Mouse (Mus musculus) cerebellum, adult 11 months (tissue): ENCODE data around the gene Alg14.

Source experiments
- DNase-seq: peaks from one replicate; pipeline ENCODE4 v3.0.0; 2022

Alg14 gene

DNA sequence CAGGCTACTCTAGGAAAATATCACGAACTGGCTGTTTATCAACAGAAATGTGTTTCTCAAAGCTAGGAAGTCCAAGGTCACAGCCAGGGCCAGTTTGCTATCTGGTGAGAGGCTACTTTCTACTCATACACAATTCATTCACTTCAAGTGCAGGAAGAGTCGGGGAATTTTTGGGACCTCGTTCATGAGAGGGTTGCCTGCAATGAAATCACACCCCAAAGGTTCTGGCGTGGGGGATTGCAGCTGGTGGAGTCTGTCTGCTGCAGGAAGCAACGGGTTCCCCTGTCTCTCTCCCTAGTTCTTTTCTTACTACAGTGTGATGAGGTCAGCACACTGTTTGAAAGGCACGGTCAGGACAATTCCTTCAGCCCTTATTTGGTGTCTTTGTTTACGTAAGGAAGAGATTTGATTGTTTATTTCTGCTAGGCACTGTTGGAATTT, 48.8 kb downstream of the Alg14 start:
- DNase-seq: no peak

DNA sequence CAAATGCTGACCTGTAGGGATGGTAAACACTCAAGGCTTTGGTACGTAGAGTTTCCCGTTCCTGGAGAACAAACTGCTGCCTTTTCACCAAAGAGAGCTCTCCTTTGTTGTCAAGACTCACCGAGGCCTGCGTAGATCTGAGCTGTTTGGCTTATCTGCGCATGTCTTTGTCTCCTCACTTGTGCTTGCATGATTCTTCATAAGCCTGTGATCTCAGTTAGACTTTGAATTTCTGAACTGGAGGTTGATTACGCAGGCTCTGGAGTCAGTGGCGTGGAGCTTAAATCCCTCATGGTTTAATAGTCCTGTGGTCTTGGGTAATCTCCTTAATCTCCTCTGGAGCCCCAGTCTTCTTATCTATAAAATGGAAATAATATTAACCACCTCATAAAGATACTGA, 51.7 kb downstream of the Alg14 start:
- no peak for DNase-seq

DNA sequence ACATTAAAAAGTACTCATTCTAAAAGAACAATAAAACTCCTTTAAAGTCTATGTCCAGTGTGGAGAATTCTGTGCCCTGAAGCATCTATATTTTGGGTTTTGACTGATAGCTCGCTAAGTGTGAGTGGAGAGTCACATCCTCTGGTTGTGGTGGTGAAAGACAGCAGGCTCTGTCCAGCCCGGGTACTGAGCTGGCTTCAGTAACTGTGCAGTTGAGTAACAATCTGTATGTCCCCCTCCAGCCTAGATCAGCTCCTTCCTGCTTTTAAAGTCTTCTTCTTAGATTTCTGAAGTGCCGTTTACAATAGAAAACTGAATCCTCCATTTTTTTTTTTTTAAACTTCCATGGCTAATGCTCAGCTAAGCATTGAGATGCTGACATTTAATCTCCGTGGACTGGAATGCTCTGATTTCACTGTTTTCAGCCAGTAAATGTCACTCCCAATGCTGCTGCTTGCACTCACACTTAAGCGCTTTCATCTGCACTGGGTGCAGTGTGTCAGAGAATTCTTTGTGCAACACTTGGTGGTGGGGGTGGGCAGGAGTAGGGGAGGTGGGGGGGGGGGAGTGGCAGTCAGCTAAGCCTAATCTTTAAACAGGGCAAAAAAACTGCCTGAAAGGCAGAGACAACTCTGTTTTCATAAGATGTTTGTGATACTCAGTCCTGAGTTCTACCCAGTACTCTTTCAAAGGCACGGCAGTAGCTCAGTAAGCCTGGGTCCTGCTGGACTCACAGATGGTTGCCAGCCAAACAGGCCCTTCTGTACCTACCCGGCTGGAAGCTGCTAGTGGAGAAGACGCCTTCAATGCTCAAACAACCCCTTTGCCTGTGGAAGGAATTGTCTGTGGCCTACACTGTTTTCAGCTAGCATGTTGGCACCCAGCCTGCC, 52.7 kb downstream of the Alg14 start:
- DNase-seq: no peak

DNA sequence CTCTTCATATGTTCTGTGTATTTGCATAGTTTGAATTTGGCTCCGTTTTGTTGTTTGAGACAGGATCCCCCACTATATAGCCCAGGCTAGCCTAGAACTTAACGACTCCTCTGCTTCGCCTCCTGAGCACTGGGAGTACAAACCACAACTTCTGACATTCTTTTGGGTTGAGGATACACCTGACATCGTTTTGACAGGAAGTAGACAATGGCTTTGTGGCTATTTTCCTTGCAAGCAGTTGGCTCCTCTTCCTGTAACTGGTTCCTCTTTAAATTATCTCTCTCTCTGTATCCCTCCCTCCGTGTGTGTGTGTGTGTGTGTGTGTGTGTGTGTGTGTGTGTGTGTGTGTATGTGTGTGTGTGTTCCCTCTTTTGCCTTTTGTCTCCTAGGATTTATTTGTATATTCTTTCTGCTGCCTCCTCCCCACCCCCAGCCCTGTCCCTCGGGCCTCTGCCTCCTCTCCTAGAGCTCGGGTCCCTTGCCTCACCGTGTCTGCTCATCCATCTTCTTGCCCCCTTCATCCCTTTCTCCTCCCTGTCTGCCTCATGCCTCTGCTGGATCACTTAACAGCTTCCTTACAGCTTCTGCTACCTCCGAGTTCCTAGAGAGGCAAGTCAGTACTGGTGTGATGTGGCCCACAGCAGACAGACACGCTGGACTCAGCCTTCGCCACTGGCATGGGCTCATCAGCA, 53.5 kb downstream of the Alg14 start:
- no peak for DNase-seq

DNA sequence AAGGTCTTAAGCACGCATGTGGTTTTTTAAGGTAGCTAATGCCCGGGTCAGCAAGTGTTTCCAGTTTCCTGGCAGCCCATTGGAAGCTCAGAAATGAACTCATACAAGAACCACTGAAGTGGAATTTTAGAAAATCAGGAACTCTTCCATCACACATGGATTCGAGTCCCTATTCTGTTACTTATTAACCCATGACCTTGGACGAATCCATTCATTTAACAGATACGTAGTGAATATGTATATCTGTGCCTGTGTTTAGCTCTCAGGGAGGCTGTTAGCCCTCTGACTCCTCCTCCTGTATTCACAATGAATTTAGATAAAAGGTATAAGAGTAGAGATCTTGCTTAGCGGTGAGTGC, 54.0 kb downstream of the Alg14 start:
- DNase-seq: no peak

DNA sequence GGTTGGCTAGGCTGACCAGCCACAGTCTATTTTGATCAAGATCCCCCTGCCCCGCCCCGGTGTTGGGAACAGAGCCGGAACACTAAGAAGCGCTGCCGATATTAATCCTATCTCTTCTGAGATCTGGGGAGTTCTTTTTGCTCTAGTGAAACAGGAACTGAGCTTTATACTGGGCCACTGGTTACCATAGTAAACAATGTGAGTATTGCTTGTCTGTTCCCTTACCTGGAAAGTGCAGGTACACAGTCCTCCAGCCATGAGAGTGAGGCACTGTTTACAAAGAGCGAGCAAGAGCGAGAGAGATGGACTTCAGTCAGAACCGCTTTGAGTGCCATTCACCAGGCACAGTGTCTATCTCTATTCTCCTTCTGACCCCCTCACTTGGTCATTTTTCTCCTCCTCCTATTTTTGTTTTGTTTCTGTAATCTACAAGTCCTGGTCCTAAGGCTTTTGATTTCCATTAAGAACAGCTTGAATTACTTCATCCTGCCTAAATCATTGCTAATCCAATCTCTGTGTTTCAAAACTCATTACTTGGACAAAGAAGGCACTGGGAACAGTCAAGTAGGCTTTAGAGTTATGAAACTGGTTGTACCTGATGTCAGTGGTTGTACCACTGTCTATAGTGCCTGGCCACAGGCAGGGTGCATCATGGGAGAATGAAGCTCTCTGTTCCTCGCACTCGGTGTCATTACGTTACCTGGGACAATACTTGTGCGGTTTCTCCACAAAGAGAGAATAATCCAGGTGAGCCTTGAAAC, 55.1 kb downstream of the Alg14 start:
- DNase-seq: no peak

DNA sequence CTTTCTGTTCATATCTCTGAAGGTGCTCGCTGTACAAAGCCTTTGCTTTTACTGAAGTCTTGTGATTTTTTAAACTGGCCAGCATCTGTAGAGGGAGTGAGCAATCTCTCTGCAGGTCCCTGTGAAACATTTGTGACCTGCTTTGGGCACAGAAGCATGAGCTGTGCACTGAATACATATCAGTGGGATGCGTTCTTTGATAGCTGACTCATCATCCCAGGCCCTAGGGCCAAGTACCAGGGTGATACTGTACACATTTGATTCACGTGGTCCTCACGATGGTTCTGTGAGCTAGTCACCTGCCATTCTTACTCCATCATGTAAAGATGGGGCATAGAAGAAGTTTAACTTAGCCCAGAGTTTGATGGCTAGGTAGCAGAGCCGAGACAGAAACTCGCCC, 57.2 kb downstream of the Alg14 start:
- DNase-seq: no peak

DNA sequence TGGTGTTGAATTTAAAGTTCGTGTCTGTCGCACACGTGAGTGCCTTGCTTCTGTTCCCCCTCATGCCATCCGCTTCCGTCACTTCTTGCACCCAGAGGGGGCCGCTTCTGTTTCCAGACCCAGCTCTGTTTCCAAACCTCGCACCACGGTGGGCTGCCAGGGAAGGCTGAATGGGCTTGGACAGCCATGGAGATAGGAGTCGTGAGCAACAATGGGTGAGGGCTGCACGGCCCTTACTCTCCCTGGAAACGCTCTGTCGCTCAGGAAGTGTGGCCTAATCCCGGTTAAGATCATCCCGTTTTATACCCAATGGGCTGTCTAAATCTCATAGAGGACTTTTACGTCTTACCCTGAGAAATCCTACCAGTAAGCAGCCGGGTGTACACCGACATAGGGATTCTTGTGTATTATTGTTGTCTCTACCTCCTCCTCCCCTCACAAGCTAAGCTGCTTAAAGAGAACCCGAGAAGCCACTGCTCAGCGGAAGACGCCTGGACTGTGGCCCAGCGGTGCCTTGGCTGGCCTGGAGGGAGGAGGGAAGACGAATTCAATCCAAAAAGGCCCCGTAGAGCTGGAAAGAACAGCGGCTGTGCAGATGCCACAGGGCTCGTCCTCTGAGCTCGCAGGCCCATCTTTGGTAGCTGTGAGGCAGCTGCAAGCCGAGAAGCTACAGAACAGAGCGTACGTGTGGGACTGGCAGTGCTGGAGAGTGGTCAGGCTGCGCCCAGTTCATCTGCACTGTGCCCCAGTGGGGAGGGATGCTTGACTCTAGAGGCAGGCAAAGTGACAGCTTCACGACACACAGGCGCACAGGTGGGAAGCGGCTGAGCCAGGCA, 58.0 kb downstream of the Alg14 start:
- no peak for DNase-seq

DNA sequence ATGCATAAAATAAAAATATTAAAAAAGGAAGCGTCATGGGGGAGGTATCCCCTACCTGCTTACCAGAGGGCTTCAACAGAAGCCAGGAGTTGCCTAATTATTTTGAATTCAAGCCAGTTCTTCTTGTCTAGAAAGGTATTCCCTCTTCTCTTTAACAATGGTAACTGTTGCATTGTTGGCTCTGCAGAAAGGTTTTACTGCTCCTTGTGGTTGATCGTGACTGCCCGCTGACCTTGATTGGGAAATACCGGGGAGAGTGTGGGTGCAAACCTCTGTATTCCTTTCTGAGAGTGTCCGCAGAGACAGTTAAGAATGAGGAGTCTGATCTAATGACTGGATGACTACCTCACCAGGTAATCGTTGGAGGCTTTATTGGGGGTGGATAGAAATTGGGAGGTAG, 59.7 kb downstream of the Alg14 start:
- DNase-seq: no peak

DNA sequence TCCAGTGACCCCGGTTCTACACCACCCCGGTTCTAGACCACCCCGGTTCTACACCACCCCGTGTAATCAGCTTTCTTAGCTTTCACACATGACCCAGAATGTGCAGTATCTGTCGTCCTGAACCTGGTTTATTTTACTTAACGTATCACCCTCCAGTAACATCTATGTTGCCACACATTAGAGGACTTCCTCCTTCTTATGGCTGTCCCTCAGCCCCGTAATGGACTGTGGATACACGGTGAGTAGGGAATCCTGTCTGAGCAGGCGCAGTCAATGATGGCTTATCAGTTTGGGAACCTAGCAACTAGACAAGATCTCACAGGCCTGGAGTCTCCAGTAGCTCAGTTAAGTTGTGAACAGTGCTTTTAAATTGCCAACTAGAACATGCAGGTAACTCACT, 62.7 kb downstream of the Alg14 start:
- DNase-seq: no peak

DNA sequence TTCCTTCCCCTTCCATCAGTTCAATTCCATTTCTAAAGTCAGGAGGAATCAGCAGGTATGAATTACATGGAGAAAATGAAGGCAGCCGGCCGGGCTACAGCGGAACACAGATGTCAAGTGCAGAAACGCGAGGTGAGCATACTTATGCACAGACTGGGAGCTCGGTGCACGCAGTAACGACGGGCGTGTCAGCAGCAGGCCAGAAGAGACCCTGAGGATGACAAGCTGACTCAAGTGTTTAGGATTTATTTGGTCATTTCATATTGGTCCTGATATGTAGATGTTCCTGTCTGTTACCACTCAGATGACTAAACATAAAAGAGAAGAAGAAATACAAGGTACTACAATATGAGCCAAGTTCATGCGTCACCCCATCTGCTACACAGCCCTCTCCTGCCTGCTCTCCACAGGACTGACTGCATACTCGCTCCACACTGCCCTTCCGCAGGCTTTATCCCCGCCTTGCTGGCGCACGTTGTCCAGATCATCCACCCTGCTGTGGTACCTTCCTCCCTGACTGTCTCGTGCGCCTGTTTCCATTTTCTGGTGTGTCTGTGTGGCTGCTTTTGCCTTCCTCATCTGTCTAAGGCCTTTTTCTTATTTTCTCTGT, 63.4 kb downstream of the Alg14 start:
- peak; percentile 49 for DNase-seq

DNA sequence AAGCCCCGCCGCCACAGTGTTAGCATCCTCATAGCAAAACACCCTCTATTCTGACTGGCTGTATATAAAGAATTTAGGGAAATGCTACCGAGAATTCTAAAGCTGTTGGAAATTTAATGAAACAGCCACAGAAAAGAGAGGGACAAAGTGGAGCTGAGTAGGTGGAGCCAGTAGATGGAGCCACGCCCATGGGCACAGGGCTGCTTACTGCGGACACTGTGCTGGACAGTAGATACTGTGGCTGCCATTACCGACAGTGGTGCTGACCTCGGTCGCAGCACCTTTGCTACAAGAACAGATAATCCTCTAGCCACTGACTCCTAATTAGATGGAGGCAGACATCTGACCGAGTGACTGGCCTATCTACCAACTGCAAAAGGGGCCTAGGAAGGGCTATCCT, 64.0 kb downstream of the Alg14 start:
- DNase-seq: no peak

DNA sequence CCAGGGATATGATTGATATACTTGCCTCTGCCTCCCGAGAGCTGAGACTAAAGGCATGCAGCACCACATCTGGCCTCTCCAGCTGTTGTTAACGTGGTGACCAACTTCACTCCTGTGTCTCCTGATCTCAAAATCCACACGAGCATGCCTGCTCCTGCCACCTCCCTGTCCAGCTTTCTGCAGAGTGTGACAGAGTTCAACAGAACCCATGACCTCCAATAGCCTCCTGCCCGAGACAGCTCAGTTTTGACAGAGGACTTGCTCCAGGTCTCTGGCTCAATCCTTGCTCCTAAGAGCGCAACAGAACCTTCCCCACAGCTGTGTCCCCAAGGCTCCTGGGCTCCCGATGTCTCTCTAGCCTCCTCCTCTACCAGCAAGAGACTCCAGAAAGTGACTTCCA, 64.5 kb downstream of the Alg14 start:
- DNase-seq: no peak

DNA sequence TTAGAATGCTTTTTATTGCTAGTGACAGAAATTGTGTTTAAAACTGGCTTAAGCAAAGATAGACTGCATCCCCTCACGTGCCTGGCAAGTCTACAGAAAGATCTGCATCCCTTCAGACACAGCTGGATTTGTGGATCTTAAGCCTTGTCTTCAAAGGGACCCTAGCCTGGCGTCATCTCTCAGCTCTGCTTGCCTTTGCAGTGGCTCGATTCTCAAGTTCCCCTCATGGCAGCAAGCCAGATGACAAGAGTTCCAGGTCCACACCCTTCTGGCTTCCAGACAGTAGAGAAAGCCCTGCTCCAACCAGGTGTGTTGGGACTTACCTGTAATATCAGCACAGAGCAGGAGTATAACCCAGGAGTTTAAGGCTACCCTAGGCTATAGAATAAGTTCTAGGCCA, 65.5 kb downstream of the Alg14 start:
- DNase-seq: no peak

DNA sequence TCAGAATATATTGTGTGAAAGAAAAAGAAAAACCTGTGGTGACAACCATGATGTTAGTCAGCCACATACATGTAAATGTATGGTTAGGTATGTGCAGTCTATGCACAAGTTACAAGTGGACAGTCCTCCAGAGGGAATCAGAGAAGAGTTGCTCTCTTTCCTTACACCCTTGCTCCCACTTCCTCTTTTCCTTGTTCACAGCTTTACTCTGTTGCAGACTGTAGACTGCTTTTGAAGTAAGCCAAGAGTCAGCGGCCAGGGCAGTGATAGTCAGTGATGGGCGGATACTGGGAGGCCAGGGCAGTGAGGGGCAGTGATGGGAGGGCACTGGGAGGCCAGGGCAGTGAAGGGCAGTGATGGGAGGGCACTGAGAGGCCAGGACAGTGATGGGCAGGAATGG, 66.7 kb downstream of the Alg14 start:
- no peak for DNase-seq

DNA sequence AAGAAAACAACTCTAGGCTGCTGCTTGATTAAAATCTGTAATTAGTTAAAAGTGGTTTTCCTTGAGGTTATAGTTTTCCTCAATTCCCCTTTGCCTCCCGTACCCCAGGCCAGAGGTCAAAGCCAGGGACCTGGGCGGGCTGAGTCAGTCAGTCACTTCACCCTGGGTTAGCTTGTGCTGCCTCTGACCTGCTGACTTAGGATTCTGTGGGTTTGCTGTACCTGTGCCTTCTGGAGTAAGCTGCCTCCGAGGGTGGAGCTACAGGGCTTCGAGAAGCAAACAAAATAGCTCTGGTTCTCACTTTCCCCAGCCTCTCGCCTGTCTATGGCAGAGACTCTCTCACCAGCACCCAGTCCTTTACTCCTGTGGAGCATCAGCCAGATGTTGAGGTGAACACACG, 67.3 kb downstream of the Alg14 start:
- DNase-seq: no peak

DNA sequence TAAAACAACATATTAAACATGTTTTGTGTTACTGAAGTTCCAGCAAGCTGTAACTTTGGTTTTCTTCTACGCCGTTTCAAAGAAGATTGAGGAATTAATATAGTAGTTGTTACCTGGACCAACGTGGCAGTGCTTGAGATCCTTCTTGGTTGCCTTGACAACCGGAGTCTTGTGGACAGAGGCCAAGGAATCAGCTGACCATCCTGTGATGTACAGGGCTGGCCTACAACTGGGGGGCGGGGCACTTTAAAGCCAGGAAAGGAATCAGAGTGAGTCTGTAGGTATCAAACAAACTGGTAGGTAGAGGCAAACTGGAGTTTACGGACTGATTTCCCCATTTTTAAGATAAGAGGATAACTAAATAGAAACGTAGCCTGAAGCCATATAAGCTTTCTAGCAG, 67.7 kb downstream of the Alg14 start:
- no peak for DNase-seq

DNA sequence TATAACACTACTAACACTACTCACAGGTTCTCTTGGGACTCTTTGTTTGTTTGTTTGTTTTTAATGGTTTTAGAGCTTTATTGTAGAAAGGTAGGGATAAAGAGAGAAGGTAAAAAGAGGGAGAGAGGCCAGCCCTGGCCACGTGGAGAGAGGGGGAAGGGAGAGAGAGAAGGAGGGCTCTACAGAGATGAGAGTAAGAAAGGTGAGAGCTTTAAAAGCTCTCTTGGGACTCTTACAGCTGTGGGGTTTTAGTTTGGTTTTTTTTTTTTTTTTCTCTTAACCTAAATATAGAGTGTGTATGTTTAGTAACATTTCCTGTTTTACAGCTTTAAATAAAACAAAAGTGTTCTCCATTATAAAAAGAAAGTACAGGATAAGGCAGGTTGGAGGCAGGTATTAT, 70.4 kb downstream of the Alg14 start:
- DNase-seq: no peak

DNA sequence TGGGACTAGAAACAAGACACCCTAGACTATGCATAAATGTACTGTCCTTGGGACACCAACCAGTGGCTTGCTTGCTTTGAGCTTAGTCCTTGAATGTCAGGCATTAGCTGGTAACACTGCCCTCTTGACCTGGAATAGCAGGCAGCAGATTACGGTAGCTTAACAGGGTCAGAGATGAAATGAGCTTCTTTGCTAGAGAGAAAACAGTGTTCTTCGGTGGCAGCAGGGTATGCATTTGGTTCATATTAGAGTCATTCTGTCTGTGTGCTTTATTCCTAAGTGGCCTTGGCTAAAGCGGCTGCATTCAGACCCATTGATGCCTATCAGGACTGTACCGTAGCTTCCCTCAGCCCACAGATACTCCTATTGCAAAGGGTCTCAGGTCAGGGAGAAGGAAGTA, 72.8 kb downstream of the Alg14 start:
- DNase-seq: no peak

DNA sequence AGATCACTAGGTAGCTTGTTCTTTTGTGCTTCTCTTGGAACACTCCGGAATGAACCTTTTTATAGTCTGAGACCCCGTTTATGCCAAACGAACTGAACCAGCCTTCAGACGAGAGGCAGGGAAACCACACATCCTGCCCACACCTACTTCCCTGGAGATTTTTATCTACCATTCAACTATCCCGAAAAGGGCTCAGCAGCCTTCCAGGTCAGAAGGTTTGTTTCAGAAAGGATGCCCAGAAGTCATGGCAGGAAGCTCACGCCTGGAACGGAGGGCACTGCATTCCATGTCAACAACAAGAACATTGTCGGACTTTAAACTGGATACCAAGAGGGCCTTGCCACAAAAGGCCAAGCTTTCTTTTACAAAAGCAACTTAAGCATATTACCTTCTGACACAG, 73.6 kb downstream of the Alg14 start:
- no peak for DNase-seq

DNA sequence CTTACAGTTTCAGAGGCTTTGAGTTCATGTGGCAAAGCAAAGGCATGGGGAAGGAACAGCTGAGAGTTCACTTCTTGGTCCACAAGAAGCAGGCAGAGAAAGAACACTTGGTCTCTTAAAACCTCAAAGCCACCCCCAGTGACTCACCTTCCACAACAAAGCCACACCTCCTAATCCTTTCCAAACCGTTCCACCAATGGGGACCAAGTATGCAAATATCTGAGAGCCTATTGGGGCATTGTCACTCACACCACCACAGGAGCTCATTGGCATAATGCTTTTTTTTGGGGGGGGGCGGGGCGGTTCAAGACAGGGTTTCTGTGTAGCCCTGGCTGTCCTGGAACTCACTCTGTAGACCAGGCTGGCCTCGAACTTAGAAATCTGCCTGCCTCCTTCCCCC, 77.0 kb downstream of the Alg14 start:
- no peak for DNase-seq

DNA sequence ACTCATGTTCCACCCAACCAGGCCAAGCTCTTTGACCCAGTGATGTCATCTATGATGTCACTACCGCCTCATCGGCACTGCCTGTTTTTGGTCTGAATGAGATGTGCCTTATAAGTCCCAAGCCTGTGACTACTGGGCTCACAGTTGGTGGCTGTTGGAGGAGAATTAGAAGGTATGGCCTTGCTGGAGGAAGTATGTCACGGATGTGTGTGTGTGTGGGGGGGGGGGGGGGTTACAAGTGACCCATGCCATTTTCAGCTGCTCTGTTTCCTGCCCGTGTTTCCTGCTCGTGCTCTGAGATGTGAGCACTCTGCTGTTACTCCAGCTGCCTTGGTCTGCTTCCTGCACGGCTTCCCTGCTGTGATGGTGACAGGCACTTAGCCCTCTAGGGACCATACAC, 77.9 kb downstream of the Alg14 start:
- DNase-seq: no peak

DNA sequence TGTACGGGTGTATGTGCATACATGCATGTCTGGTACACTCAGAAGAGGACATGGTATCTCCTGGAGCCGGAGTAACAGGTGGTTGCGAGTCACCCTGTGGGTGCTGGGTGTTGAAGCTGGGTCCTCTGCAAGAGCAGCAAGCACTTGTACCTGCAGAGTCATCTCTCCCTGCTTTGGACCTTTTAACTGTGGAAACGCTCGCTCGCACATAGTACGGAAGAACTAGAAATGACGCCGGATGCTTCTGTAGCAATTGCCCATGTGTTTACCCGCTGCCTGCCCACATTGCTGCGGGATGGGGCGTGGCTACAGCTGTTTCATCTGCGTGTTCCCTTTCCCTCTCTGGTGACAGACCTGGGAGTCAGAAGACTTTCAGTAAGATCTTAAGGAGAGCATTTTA, 78.7 kb downstream of the Alg14 start:
- no peak for DNase-seq
